Mouse (Mus musculus) bone marrow, adult 2 months (tissue): ENCODE results near the gene Rab30.

Experiments used
- CTCF ChIP-seq: fragments of 200-500 bp; IDR thresholded peaks from 2 replicates; pipeline ENCODE4 v1.5.1; 2011; ENCODE audit warnings: low read length, control low read depth; ENCODE audit not compliant: control insufficient read depth, insufficient read depth
- POLR2A ChIP-seq: fragments of 200-500 bp; IDR thresholded peaks from 2 replicates; pipeline ENCODE4 v1.6.1; 2011; ENCODE audit warnings: low read depth, mild to moderate bottlenecking, control low read depth, low read length, borderline replicate concordance; ENCODE audit not compliant: control insufficient read depth

DNA sequence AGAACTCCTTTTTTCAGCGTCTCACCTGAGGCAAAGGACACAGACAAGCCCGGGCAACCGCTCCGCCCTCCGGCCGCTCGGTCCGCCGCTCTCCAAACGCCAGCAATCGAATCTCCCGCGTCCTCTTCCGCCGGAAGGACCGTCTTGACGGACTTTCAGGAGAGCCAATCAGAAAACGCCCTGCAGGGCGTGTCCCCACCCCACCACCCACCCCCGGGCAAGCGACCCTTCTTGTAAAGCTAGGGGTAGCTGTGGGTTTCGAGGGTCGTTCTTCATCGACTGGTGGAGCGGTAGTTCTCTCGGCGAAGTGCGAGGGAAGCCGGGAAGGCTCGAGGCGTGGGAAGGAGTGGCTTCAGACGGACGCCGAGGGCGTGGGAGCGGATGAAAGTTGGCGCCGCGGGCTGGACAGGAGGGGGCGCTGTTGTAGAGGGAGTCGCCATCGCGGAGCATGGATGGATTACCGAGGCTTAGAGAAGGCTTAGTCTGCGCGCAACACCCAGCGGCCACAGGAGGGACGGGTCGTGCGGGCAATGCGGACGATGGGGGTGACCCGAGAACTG lies 132.8 kb downstream of the Rab30 start, which contains the start of the genes Ddias and Prcp:
- TF ChIP-seq POLR2A, result peak; percentile 81; the same call in 1 of the 2 replicates
- TF ChIP-seq CTCF, result peak; percentile 96
